Mouse (Mus musculus) kidney, adult 2 months (tissue): Measurements from ENCODE around the gene Cpne4.

Source experiments
- CTCF ChIP-seq: fragments of 200-500 bp; conservative IDR thresholded peaks from 2 replicates; pipeline ENCODE4 v1.5.1; 2011; ENCODE audit warnings: low read depth, mild to moderate bottlenecking, control low read depth, low read length, moderate library complexity, mixed read lengths; ENCODE audit not compliant: insufficient read depth, insufficient read length
- POLR2A ChIP-seq: fragments of 200-500 bp; IDR thresholded peaks from one replicate; pipeline ENCODE4 v1.6.1; 2011; ENCODE audit warnings: low read depth, low read length, control low read depth

DNA sequence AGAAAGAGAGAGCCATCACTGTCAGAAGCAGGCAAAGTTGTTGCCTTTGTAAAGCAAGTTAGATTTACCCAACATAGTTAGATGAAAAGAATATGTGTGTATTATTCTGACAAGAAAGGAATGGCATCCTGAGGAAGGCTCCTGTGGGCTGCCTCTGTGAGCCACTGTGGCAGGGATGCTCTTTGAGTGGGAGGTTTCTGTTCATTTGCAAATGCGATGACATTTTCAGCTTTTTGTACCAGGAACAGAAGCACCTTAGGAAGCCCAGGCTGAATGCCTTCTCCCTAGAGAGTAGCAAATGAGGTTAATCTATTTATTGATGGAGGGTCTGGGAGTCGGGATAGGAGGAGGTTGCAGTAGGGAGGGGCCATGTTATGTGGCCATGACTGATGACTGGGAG lies 249.5 kb downstream of the Cpne4 start:
- TF ChIP-seq CTCF: no peak
- TF ChIP-seq POLR2A: no peak
